Mouse (Mus musculus) common myeloid progenitor, adult 5-6 weeks (primary cell): Measurements from ENCODE around the gene Gm20896. TPM values are rescaled to one million over a fixed set of nuclear protein-coding genes. Genes with fewer than 3 reads are reported as not detected.
"Not testable (repeated sequence)": the region's sequence is repeated elsewhere in the genome, so short reads cannot be mapped to it uniquely, and the experiment has no call there.

ENCODE experiments used
- ATAC-seq: replicated peaks from 2 replicates; pipeline ENCODE4 v1.8.0; 2016; ENCODE audit warnings: low read depth, mild to moderate bottlenecking, moderate TSS enrichment, inconsistent platforms; ENCODE audit not compliant: poor library complexity, severe bottlenecking
- total RNA-seq: library from RNA; stranded (forward); fragments of 200-1000, 187-1606 nt; gene quantifications from 2 replicates; pipeline ENCODE4 v1.2.3, GENCODE M21; 2017

Gm20896 gene
- not detected in 2 replicates for total RNA-seq

- ATAC-seq: not testable (repeated sequence)
These were observed at the start of gene Gm20896 for GRCm38 (mm10) chrY:35921426-35921825. Gene Gm20896 (minus strand): TSS chrY:35921526.
